Mouse (Mus musculus): ENCODE measurements around the gene Xlr4c. TPM values are rescaled to one million over a fixed set of nuclear protein-coding genes. Genes with fewer than 3 reads are reported as not detected.
A peak's percentile ranks its signal among the peaks of the same experiment; 100 is the strongest.
"Not testable (repeated sequence)": the region's sequence is repeated elsewhere in the genome, so short reads cannot be mapped to it uniquely, and the experiment has no call there.

Gene Xlr4c
- not detected for total RNA-seq (2021)
- long read RNA-seq, experiment 1 = 0 reads
- long read RNA-seq, experiment 2 = 0 reads

DNA sequence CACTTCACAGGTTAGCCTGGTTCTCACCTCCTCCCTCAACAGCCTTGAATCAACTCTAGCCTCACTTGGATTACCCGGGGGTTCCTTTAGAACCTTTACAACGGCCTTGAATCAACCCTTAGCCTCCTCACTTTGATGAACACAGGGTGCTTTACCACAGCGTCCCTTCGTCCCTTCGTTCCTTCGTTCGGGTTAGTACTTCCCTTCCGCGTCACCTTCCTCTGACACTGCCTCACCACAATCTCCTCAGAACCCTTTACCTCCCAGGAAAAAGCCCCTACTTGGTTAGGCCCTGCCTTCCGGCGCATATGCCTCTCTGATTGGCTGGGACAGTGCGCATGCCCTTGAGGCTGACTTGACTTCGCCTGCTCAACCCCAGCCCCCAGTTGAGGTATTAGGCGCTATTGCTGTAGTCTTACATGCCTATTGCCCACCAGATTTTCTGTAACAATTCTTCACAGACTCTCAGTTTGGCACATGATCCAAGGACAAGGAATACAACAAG lies at the start of gene Xlr4c:
Gene Xlr4c (minus strand): TSS at position 310 of the 505 bp plus-strand sequence.
- DNase-seq (ENCODE audit: low spot score in 2 of 2) = not testable (repeated sequence)

DNA sequence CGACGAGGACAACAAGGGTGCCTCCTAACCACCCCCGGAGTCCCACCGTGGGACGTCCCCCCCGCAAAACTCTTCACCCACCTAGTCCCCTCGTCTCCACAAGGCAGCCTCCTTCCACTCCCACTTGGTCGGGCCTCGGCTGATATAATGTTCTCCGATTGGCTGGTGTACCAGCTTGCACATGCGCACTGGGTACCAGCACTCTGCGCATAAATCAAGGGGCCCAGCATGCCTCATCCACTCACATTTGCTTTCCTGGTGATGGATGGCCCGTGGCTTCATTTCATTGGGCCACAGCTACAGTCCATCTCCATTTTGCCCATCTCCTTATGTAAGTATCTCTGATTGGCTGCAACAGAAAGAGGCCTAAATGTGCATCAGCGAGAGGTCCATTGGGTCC lies 22.3 kb upstream of the Xlr4c start, which contains the start of gene Xlr3c:
Gene Xlr3c (minus strand): TSS at position 121 of the 400 bp plus-strand sequence.
- DNase-seq (ENCODE audit: low spot score in 2 of 2) = not testable (repeated sequence)

DNA sequence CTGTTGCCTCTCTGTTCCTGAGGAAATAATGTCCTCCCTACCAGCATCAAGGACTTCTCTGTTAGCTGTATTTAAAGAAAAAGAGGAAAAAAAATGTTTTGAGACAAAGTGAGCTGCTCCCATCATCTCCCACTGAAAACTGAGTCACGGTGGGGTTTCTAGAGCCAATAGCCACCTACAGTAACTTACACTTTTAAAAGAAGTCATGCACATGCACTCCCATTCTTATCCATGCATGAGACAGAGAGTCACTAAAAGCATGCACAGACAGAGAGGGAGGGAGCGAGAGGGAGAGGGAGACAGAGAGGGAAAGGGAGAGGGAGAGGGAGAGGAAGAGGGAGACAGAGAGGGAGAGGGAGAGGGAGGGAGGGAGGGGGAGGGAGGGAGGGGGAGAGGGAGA lies 19.5 kb upstream of the Xlr4c start:
- not testable (repeated sequence) for DNase-seq (ENCODE audit: low spot score in 2 of 2)

DNA sequence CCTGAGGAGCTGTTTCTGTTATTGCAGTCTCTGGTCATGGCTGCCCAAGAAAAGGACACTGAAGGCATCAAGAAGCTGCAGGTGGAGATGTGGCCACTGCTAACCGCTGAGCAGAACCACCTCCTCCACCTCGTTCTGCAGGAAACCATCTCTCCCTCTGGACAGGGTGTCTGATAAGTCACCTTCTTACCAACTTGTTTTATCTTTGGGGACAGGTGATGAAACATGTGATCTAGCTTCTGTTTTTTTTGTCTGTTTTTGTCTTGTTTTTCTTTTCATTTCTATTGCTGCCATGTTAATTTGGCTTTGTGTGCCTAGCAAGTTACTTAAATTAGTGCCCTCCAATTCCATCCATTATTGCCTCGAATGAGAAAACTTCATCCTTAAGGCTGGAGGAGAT lies 13.6 kb downstream of the Xlr4c start:
- no peak for DNase-seq (ENCODE audit: low spot score in 2 of 2)

DNA sequence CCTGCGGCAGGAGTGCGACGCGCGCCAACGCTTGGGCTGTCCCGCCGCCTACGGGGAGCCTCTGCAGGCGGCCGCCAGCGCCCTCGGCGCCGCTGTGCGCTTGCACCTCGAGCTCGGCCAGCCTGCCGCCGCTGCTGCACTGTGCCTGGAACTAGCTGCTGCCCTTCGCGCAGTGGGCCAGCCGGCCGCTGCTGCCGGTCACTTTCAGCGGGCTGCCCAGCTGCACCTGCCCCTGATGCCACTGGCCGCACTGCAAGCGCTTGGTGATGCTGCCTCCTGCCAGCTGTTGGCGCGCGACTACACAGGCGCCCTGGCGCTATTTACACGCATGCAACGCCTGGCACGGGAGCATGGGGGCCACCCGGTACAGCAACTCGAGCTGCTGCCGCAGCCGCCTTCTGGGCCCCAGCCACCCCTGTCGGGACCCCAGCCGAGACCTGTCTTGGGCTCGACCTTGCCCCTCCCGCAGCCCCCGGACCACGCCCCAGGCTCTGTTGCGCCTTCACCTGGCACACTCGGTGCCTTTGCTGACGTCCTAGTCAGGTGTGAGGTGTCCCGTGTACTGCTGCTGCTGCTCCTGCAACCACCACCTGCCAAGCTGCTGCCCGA lies 14.2 kb downstream of the Xlr4c start:
- peak; percentile 6 to 14 for DNase-seq (ENCODE audit: low spot score in 2 of 2)

DNA sequence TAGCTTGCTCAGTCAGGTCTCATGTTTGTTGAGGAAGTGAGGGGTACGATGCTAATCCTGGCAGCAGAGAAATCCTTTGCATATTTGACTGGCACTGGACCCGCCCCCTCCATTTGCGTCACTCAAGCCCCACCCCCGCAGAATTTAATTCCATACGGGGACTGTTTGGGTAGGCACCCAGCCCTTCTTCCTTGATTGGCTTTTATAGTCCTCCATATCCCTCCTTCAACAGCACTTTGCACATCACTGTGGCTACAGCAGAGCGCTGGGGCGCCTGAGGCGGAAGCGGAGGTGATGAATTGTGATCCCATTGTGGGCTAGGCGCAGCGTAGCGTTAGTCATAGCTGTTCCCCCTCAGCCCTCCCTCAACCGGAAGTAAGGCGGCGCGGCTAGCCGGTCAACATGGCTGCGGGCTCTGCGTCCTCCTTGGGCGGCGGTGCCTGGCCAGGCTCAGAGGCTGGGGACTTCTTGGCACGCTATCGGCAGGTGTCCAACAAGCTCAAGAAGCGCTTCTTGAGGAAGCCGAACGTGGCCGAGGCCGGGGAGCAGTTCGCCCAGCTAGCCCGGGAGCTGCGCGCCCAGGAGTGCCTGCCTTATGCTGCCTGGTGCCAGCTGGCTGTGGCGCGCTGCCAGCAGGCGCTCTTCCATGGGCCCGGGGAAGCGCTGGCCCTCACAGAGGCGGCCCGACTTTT lies 14.9 kb downstream of the Xlr4c start, which contains the start of gene F8a:
Gene F8a (plus strand): TSS at position 378 of the 692 bp plus-strand sequence.
- peak; percentile 26 to 46 for DNase-seq (ENCODE audit: low spot score in 2 of 2)

DNA sequence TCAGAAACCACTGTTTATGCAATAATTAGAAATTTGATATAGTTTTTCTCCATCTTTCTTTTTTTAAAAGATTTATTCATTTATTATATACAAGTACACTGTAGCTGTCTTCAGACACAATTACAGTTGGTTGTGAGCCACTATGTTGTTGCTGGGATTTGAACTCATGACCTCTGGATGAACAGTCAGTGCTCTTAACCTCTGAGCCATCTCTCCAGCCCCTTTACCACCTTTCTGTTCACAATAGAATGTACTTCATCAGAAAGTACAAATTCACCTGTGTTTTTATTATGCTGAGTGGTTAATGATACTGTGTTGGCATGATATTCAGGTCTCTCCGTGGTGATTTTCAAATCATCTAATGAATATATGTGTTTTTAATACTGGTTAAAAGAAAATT lies 17.6 kb downstream of the Xlr4c start:
- no peak for DNase-seq (ENCODE audit: low spot score in 2 of 2)

DNA sequence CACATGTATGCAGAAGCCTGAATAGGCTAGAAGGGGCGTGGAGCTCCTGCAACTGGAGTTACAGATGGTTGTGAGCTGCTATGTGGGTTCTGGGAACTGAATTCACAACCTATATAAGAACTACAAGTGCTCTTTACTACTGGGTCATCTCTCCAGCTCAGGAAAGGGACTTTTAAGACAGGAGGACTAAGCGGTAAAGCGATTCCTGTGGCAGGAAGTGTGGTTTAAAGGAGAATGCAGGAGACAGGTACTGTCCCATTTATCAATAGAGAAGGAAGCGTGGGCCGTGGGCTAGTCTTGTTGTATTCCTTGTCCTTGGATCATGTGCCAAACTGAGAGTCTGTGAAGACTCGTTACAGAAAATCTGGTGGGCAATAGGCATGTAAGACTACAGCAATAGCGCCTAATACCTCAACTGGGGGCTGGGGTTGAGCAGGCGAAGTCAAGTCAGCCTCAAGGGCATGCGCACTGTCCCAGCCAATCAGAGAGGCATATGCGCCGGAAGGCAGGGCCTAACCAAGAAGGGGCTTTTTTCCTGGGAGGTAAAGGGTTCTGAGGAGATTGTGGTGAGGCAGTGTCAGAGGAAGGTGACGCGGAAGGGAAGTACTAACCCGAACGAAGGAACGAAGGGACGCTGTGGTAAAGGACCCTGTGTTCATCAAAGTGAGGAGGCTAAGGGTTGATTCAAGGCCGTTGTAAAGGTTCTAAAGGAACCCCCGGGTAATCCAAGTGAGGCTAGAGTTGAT lies 28.9 kb downstream of the Xlr4c start, which contains the start of gene Xlr4b:
Gene Xlr4b (plus strand): TSS at position 515 of the 746 bp plus-strand sequence.
- not testable (repeated sequence) for DNase-seq (ENCODE audit: low spot score in 2 of 2)

DNA sequence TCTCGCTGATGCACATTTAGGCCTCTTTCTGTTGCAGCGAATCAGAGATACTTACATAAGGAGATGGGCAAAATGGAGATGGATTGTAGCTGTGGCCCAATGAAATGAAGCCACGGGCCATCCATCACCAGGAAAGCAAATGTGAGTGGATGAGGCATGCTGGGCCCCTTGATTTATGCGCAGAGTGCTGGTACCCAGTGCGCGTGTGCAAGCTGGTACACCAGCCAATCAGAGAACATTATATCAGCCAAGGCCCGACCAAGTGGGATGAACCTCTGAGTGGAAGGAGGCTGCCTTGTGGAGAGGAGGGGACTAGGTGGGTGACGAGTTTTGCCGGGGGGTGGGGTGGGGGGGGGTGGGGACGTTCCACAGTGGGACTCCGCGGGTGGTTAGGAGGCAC lies 51.0 kb downstream of the Xlr4c start, which contains the start of gene Xlr3b:
Gene Xlr3b (plus strand): TSS at position 274 of the 400 bp plus-strand sequence.
- DNase-seq (ENCODE audit: low spot score in 2 of 2) = not testable (repeated sequence)

Other genes with a start within 250 kb of the Xlr4c start
- under 1 TPM in 1 of 2 experiments, not detected in 1; 0.20 TPM for gene Pnma5, start 206.0 kb downstream of the Xlr4c start, total RNA-seq (2021)
- gene Pnma3, start 178.3 kb downstream of the Xlr4c start, total RNA-seq (2021) = 1 to 10 TPM; 1.5 to 1.6 TPM
- gene Xlr4a, start 160.7 kb downstream of the Xlr4c start, total RNA-seq (2021) = 1 to 10 TPM in 1 of 2 experiments, not detected in 1; 1.3 TPM
- gene Xlr3a, start 146.0 kb downstream of the Xlr4c start, total RNA-seq (2021) = 1 to 10 TPM; 1.5 to 2.5 TPM
- under 1 TPM; 0.22 to 0.65 TPM for gene Gm14685, start 126.1 kb downstream of the Xlr4c start, total RNA-seq (2021)
- under 1 TPM in 1 of 2 experiments, not detected in 1; 0.31 TPM for gene Xlr5b, start 94.3 kb downstream of the Xlr4c start, total RNA-seq (2021)
- not detected for gene DXBay18, start 93.7 kb downstream of the Xlr4c start, total RNA-seq (2021)
- gene Spin2d, start 66.1 kb downstream of the Xlr4c start, total RNA-seq (2021) = not detected
- gene Xlr3b, start 50.9 kb downstream of the Xlr4c start, total RNA-seq (2021) = 10 to 100 TPM in 1 of 2 experiments, 1 to 10 TPM in 1; 4.5 to 14.5 TPM
- 1 to 10 TPM in 1 of 2 experiments, under 1 TPM in 1; 0.53 to 1.7 TPM for gene Xlr4b, start 28.8 kb downstream of the Xlr4c start, total RNA-seq (2021)
- 1 to 10 TPM; 9.0 to 9.8 TPM for gene F8a, start 14.8 kb downstream of the Xlr4c start, total RNA-seq (2021)
- under 1 TPM in 1 of 2 experiments, not detected in 1; 0.20 TPM for gene Xlr3c, start 22.3 kb upstream of the Xlr4c start, total RNA-seq (2021)
- gene Xlr5a, start 49.8 kb upstream of the Xlr4c start, total RNA-seq (2021) = not detected
- not detected for gene Xlr5c, start 49.8 kb upstream of the Xlr4c start, total RNA-seq (2021)
- not detected for gene Gm45015, start 93.7 kb upstream of the Xlr4c start, total RNA-seq (2021)
- gene Zfp275, start 99.5 kb upstream of the Xlr4c start, total RNA-seq (2021) = 10 to 100 TPM; 26.6 to 28.8 TPM
- gene Gm18336, start 155.6 kb upstream of the Xlr4c start, total RNA-seq (2021) = not detected
- gene Zfp92, start 168.0 kb upstream of the Xlr4c start, total RNA-seq (2021) = under 1 TPM; 0.25 to 0.31 TPM
- gene Trex2, start 192.2 kb upstream of the Xlr4c start, total RNA-seq (2021) = not detected
- 10 to 100 TPM; 45.4 to 52.8 TPM for gene Haus7, start 215.9 kb upstream of the Xlr4c start, total RNA-seq (2021)
- gene Bgn, start 240.5 kb upstream of the Xlr4c start, total RNA-seq (2021) = 100 to 1,000 TPM; 245 to 273 TPM

Measured in adrenal gland, postnatal 4 days (tissue).